Mouse (Mus musculus): ENCODE data around the gene Zfp414. TPM values are rescaled to one million over a fixed set of nuclear protein-coding genes. Genes with fewer than 3 reads are reported as not detected.

Zfp414 gene
- total and polyA plus RNA-seq, 3 experiments: 14.7 to 116 (median 34.7) TPM

DNA sequence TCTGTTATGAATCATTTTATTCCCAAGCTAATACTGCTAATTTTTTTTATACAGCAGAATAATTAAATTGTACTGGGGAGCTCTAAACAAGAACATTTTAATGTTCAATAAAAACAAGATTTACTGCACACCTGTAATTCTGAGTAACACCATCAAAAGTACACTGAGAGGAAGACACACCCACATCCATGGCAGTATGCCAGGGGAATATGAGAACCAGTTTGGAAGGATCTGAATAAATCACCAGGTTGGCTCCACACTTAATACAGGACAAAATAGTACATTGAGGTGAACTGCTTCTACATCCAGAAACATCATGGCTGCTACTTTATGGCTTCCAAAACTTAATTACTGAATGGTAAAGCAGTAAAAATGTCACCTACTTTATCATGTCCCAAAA lies 46.6 kb downstream of the Zfp414 start:
- TF ChIP-seq GATA1 (IDR thresholded peaks at IDR 0.05; ENCODE audit: borderline replicate concordance, low read length) (no peak), TAL1 (conservative IDR thresholded peaks at IDR 0.05; ENCODE audit: low read depth, low read length) (no peak), GATA2 (IDR thresholded peaks at IDR 0.05; ENCODE audit: borderline replicate concordance, low read depth, low read length) (no peak), POLR2AphosphoS5 (IDR thresholded peaks at IDR 0.05; ENCODE audit: insufficient replicate concordance, low read depth, low read length) (no peak), CTCF (IDR thresholded peaks at IDR 0.05; ENCODE audit: low read depth, low read length) (no peak)
- Histone ChIP-seq H3K4me3 (ENCODE audit: low read depth, low read length) (no peak overlapping the region), H3K36me3 (replicated peaks) (peaks cover 65% of the 10 kb centered on the region), H3K4me1 (ENCODE audit: insufficient read depth, low read depth, low read length) (peaks cover 45% of the 10 kb centered on the region), H3K27me3 (ENCODE audit: insufficient read depth, low read length) (no peaks in the 10 kb centered on the region), H3K9me3 (replicated peaks) (no peaks in the 10 kb centered on the region)
- DNase-seq (ENCODE audit: low spot score) (no peak), ATAC-seq (ENCODE audit: extremely low read depth, insufficient number of reproducible peaks, low FRiP score, poor library complexity, severe bottlenecking) (no peak)

DNA sequence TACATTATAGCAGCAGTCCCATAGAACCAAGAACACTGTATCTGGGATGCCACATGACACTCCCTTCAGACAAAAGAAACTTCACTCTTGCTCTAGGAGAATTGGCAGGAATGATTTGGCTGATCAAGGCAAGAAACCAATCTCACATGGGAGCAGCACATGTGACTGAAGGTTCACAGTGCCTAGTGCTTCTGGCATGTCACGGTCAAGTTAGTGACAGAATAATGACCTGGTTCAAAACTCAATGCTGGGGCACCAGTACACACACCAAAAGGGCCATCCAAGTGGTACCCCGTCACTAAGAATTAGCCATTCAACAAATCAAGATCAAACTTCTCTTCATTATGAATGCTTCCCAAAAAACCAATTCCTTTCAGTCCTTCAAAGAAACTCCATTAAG lies 47.2 kb downstream of the Zfp414 start:
- Histone ChIP-seq H3K36me3 (replicated peaks) (peaks cover 64% of the 10 kb centered on the region), H3K4me1 (ENCODE audit: insufficient read depth, low read depth, low read length) (peaks cover 48% of the 10 kb centered on the region), H3K27me3 (ENCODE audit: insufficient read depth, low read length) (no peaks in the 10 kb centered on the region), H3K4me3 (ENCODE audit: low read depth, low read length) (no peak overlapping the region), H3K9me3 (replicated peaks) (no peaks in the 10 kb centered on the region)
- DNase-seq (ENCODE audit: low spot score) (no peak), ATAC-seq (ENCODE audit: extremely low read depth, insufficient number of reproducible peaks, low FRiP score, poor library complexity, severe bottlenecking) (no peak)
- TF ChIP-seq TAL1 (conservative IDR thresholded peaks at IDR 0.05; ENCODE audit: low read depth, low read length): no peak
- TF ChIP-seq GATA2 (IDR thresholded peaks at IDR 0.05; ENCODE audit: borderline replicate concordance, low read depth, low read length): no peak
- no peak for TF ChIP-seq CTCF (IDR thresholded peaks at IDR 0.05; ENCODE audit: low read depth, low read length)
- TF ChIP-seq GATA1 (IDR thresholded peaks at IDR 0.05; ENCODE audit: borderline replicate concordance, low read length): no peak
- TF ChIP-seq POLR2AphosphoS5 (IDR thresholded peaks at IDR 0.05; ENCODE audit: insufficient replicate concordance, low read depth, low read length): no peak

DNA sequence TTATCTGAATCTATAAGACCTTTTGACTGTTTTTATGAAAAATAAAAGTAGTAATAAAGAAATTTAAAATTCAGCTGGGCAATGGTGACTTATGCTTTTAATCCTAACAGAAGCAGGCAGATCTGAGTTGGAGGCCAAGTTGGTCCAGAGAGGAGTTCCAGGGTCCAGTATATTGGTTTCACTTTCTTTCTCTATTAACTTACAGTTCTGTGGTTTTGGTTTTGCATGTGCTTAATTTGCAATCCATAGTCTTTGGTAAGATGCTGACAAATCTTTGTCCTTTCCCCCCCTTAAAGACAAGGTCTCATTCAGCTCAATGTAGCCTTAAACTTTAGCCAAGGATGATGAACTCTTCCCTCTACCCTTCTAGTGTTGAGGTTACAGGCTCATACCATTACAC lies 49.9 kb downstream of the Zfp414 start:
- TF ChIP-seq GATA1 (IDR thresholded peaks at IDR 0.05; ENCODE audit: borderline replicate concordance, low read length) (no peak), TAL1 (conservative IDR thresholded peaks at IDR 0.05; ENCODE audit: low read depth, low read length) (no peak), POLR2AphosphoS5 (IDR thresholded peaks at IDR 0.05; ENCODE audit: insufficient replicate concordance, low read depth, low read length) (no peak), CTCF (IDR thresholded peaks at IDR 0.05; ENCODE audit: low read depth, low read length) (no peak), GATA2 (IDR thresholded peaks at IDR 0.05; ENCODE audit: borderline replicate concordance, low read depth, low read length) (no peak)
- peaks cover 60% of the 10 kb centered on the region for H3K4me1 ChIP-seq (ENCODE audit: insufficient read depth, low read depth, low read length)
- no peak overlapping the region for H3K4me3 ChIP-seq (ENCODE audit: low read depth, low read length)
- DNase-seq (ENCODE audit: low spot score) (no peak), ATAC-seq (ENCODE audit: extremely low read depth, insufficient number of reproducible peaks, low FRiP score, poor library complexity, severe bottlenecking) (no peak)
- peaks cover 61% of the 10 kb centered on the region for H3K36me3 ChIP-seq (replicated peaks)
- H3K27me3 ChIP-seq (ENCODE audit: insufficient read depth, low read length): no peaks in the 10 kb centered on the region
- H3K9me3 ChIP-seq (replicated peaks): no peaks in the 10 kb centered on the region

Other genes with a start within 250 kb of the Zfp414 start
- 58.9 and 65.6 TPM in 2 replicates for gene Zfp101, start 234.4 kb upstream of the Zfp414 start, total RNA-seq (2014; fragmentation: Nextera tagmentation)
- 68.2 and 97.1 TPM in 2 replicates for gene Zfp101, start 234.4 kb upstream of the Zfp414 start, total RNA-seq (2017)
- 0.55 and 0.87 TPM in 2 replicates for gene Zfp101, start 234.4 kb upstream of the Zfp414 start, polyA plus RNA-seq (2012)
- gene Actl9, start 196.2 kb upstream of the Zfp414 start, total RNA-seq (2014; fragmentation: Nextera tagmentation): not detected in 2 replicates
- gene Actl9, start 196.2 kb upstream of the Zfp414 start, total RNA-seq (2017): 0.11 TPM in 1 of 2 replicates, not detected in the other
- gene Actl9, start 196.2 kb upstream of the Zfp414 start, polyA plus RNA-seq (2012): not detected in 2 replicates
- 2.0 and 4.5 TPM in 2 replicates for gene Adamts10, start 104.9 kb upstream of the Zfp414 start, total RNA-seq (2014; fragmentation: Nextera tagmentation)
- 3.4 and 4.0 TPM in 2 replicates for gene Adamts10, start 104.9 kb upstream of the Zfp414 start, total RNA-seq (2017)
- 2.8 and 3.5 TPM in 2 replicates for gene Adamts10, start 104.9 kb upstream of the Zfp414 start, polyA plus RNA-seq (2012)
- 0.44 and 0.90 TPM in 2 replicates for gene Myo1f, start 73.4 kb upstream of the Zfp414 start, total RNA-seq (2014; fragmentation: Nextera tagmentation)
- gene Myo1f, start 73.4 kb upstream of the Zfp414 start, total RNA-seq (2017): 2.1 and 2.8 TPM in 2 replicates
- 0.17 and 0.19 TPM in 2 replicates for gene Myo1f, start 73.4 kb upstream of the Zfp414 start, polyA plus RNA-seq (2012)
- 2.0 and 3.3 TPM in 2 replicates for gene Pram1, start 9.0 kb downstream of the Zfp414 start, total RNA-seq (2014; fragmentation: Nextera tagmentation)
- 0.11 TPM in 1 of 2 replicates, not detected in the other for gene Pram1, start 9.0 kb downstream of the Zfp414 start, total RNA-seq (2017)
- 0.24 TPM in 1 of 2 replicates, not detected in the other for gene Pram1, start 9.0 kb downstream of the Zfp414 start, polyA plus RNA-seq (2012)
- 329 and 356 TPM in 2 replicates for gene Hnrnpm, start 57.8 kb downstream of the Zfp414 start, total RNA-seq (2014; fragmentation: Nextera tagmentation)
- gene Hnrnpm, start 57.8 kb downstream of the Zfp414 start, total RNA-seq (2017): 284 and 397 TPM in 2 replicates
- gene Hnrnpm, start 57.8 kb downstream of the Zfp414 start, polyA plus RNA-seq (2012): 1,176 and 1,322 TPM in 2 replicates
- 102 and 120 TPM in 2 replicates for gene March2, start 89.6 kb downstream of the Zfp414 start, total RNA-seq (2014; fragmentation: Nextera tagmentation)
- gene March2, start 89.6 kb downstream of the Zfp414 start, total RNA-seq (2017): 71.8 and 75.3 TPM in 2 replicates
- 19.0 and 33.3 TPM in 2 replicates for gene March2, start 89.6 kb downstream of the Zfp414 start, polyA plus RNA-seq (2012)
- gene Rab11b, start 131.4 kb downstream of the Zfp414 start, total RNA-seq (2014; fragmentation: Nextera tagmentation): 71.0 and 71.4 TPM in 2 replicates
- 23.1 and 25.8 TPM in 2 replicates for gene Rab11b, start 131.4 kb downstream of the Zfp414 start, total RNA-seq (2017)
- 130 and 155 TPM in 2 replicates for gene Rab11b, start 131.4 kb downstream of the Zfp414 start, polyA plus RNA-seq (2012)
- gene Angptl4, start 152.7 kb downstream of the Zfp414 start, total RNA-seq (2014; fragmentation: Nextera tagmentation): not detected in 2 replicates
- 0.06 and 0.11 TPM in 2 replicates for gene Angptl4, start 152.7 kb downstream of the Zfp414 start, total RNA-seq (2017)
- not detected in 2 replicates for gene Angptl4, start 152.7 kb downstream of the Zfp414 start, polyA plus RNA-seq (2012)
- gene Kank3, start 181.4 kb downstream of the Zfp414 start, total RNA-seq (2014; fragmentation: Nextera tagmentation): 1.1 and 3.0 TPM in 2 replicates
- gene Kank3, start 181.4 kb downstream of the Zfp414 start, total RNA-seq (2017): 6.6 and 7.3 TPM in 2 replicates
- gene Kank3, start 181.4 kb downstream of the Zfp414 start, polyA plus RNA-seq (2012): 4.3 TPM in 2 replicates
- gene Rps28, start 195.5 kb downstream of the Zfp414 start, total RNA-seq (2014; fragmentation: Nextera tagmentation): 381 and 417 TPM in 2 replicates
- gene Rps28, start 195.5 kb downstream of the Zfp414 start, total RNA-seq (2017): 3,098 and 4,163 TPM in 2 replicates
- 4,132 and 6,951 TPM in 2 replicates for gene Rps28, start 195.5 kb downstream of the Zfp414 start, polyA plus RNA-seq (2012)
- 131 and 137 TPM in 2 replicates for gene Ndufa7, start 195.5 kb downstream of the Zfp414 start, total RNA-seq (2014; fragmentation: Nextera tagmentation)
- gene Ndufa7, start 195.5 kb downstream of the Zfp414 start, total RNA-seq (2017): 253 and 307 TPM in 2 replicates
- gene Ndufa7, start 195.5 kb downstream of the Zfp414 start, polyA plus RNA-seq (2012): 636 and 723 TPM in 2 replicates
- gene Cd320, start 214.0 kb downstream of the Zfp414 start, total RNA-seq (2014; fragmentation: Nextera tagmentation): 2.3 and 4.5 TPM in 2 replicates
- gene Cd320, start 214.0 kb downstream of the Zfp414 start, total RNA-seq (2017): 5.7 and 6.0 TPM in 2 replicates
- gene Cd320, start 214.0 kb downstream of the Zfp414 start, polyA plus RNA-seq (2012): 8.1 and 12.7 TPM in 2 replicates
- not detected in 2 replicates for gene Gm7029, start 244.7 kb downstream of the Zfp414 start, total RNA-seq (2014; fragmentation: Nextera tagmentation)
- gene Gm7029, start 244.7 kb downstream of the Zfp414 start, total RNA-seq (2017): not detected in 2 replicates
- gene Gm7029, start 244.7 kb downstream of the Zfp414 start, polyA plus RNA-seq (2012): not detected in 2 replicates